Comparison of ENCODE assay signal across 8 mouse cellular contexts in the genomic region with DNA sequence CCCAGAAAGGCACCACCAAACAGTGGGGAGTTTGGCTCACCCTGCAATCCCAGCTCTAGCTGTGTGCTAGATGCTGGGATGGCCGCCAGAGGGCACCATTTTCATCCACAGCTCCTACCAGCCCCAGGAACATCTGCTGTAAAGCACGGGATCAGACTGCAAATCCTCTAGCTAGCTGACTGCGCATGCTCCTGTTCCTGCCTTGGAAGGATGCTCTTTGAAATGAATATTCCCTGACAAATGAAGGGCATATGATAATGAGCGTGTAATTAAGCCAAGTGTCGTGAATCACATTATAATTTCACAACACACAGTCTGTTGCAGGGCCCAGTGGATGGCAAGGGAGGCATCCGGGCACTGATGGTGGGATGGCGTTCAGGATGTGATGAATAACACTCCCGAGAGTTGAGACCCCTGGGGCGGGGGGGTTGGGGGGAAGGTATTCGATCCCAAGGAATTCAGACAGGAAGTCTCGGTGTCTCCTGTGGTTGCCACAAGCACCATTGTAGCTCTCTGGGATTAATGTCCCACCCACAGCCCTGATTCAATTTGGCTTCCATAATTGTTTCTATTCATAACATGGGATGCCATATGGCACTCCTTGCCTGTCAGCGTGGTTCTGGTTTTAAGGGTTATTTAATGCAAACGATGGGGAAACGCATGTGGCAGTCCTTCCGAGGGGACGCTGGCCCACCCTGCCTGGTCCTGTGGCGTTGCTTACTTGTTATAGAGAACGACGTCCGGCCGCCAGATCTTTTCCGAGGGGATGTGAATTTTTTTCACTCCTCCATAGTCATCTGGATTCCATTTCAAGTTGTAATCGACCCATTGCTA. TPM values are rescaled to one million over a fixed set of nuclear protein-coding genes. Genes with fewer than 3 reads are reported as not detected.
DNase-seq lines count a peak whose midpoint lies in the region; ATAC-seq and TF ChIP-seq lines count a peak whose summit lies in the region.

No protein-coding gene starts in this region.

- peak overlapping the region; percentile 51; the same call in 1 of the 2 replicates for H3K27ac ChIP-seq in cortical plate, adult 2 months (ENCODE audit: insufficient read depth, low read length)
- H3K27ac ChIP-seq in hindbrain, postnatal 0 days: peak overlapping the region; percentile 71

- 0 out of 2 replicates have a peak overlapping the region, but pooled peaks have one; percentile 8 for H3K4me3 ChIP-seq in cortical plate, adult 2 months (ENCODE audit: insufficient read depth, low read length)
- peak overlapping the region; percentile 23 for H3K4me3 ChIP-seq in hindbrain, postnatal 0 days (ENCODE audit: low read length)

- 11% methylated on average over 23 of the region's 23 CpGs for WGBS in hindbrain, postnatal 0 days

- TF ChIP-seq CTCF in cortical plate, adult 2 months (IDR thresholded peaks at IDR 0.05; ENCODE audit: extremely low read depth, insufficient read depth, low read length): peak; percentile 85
- peak; percentile 97 for TF ChIP-seq CTCF in hindbrain, postnatal 0 days (IDR thresholded peaks at IDR 0.05; ENCODE audit: low read depth)

- peak overlapping the region; percentile 18 for H3K9ac ChIP-seq in hindbrain, postnatal 0 days (replicated peaks; ENCODE audit: low read length)

- TF ChIP-seq POLR2A in cortical plate, adult 2 months (IDR thresholded peaks at IDR 0.05; ENCODE audit: extremely low read depth, insufficient read depth, low read length): no peak

- peak; percentile 61 for DNase-seq in ovary, postnatal 36 days (ENCODE audit: low spot score)
- no peak for DNase-seq in ovary, postnatal 10 days (ENCODE audit: low spot score)
- DNase-seq in gastrocnemius, adult 8-10 months (ENCODE audit: low spot score in 2 of 2): peak; percentile 25 to 48
- peak; percentile 96 for DNase-seq in hindbrain, postnatal 0 days (ENCODE audit: low spot score)
- peak; percentile 90 for DNase-seq in left cerebral cortex, adult 11 months (ENCODE audit: low spot score)
- peak; percentile 93 for DNase-seq in right cerebral cortex, postnatal 4 days

- no peaks in the 10 kb centered on the region for H3K9me3 ChIP-seq in hindbrain, postnatal 0 days (ENCODE audit: low read length)

- peak; percentile 95 for ATAC-seq in hindbrain, postnatal 0 days
- peak; percentile 92 for ATAC-seq in megakaryocyte progenitor cell, adult 5-6 weeks (replicated peaks; ENCODE audit: poor library complexity)

- no peaks in the 10 kb centered on the region for H3K4me1 ChIP-seq in cortical plate, adult 2 months (ENCODE audit: control insufficient read depth, insufficient read depth, low read length)
- no peaks in the 10 kb centered on the region for H3K4me1 ChIP-seq in hindbrain, postnatal 0 days (ENCODE audit: insufficient read depth, low read length)

- H3K4me2 ChIP-seq in hindbrain, postnatal 0 days (ENCODE audit: low read depth, low read length): peak overlapping the region; percentile 55

- H3K36me3 ChIP-seq in hindbrain, postnatal 0 days (ENCODE audit: insufficient read depth, low read length): no peaks in the 10 kb centered on the region

- H3K27me3 ChIP-seq in hindbrain, postnatal 0 days (ENCODE audit: insufficient read depth, low read length): no peaks in the 10 kb centered on the region

RNA-seq across cellular contexts. Expression of gene Chrna1, which starts 7.4 kb away (rescaled TPM):
- 0.13 and 0.23 TPM in 2 replicates for polyA plus RNA-seq in cortical plate, adult 2 months (2012; rRNA removed)
- 1 to 10 TPM; 4.8 to 5.3 (median 5.2) TPM for total RNA-seq in gastrocnemius, adult 8-10 months (2022)
- total RNA-seq in hindbrain, postnatal 0 days (2014; rRNA removed): not detected in 2 replicates
- polyA plus RNA-seq in hindbrain, postnatal 0 days (2015; fragmentation: Nextera tagmentation; extraction: Ambion mirVana): 0.15 and 0.25 TPM in 2 replicates
- total RNA-seq in megakaryocyte progenitor cell, adult 5-6 weeks (2015): 0.02 TPM in 1 of 2 replicates, not detected in the other
- not detected in 2 replicates for total RNA-seq in megakaryocyte progenitor cell, adult 5-6 weeks (2017)

RNA-seq across cellular contexts. Expression of gene Wipf1, which starts 43.2 kb away (rescaled TPM):
- 5.4 and 7.4 TPM in 2 replicates for polyA plus RNA-seq in cortical plate, adult 2 months (2012; rRNA removed)
- total RNA-seq in gastrocnemius, adult 8-10 months (2022): 10 to 100 TPM in 1 of 4 experiments, 1 to 10 TPM in 3; 4.5 to 10.1 (median 6.6) TPM
- total RNA-seq in hindbrain, postnatal 0 days (2014; rRNA removed): 2.4 and 3.0 TPM in 2 replicates
- polyA plus RNA-seq in hindbrain, postnatal 0 days (2015; fragmentation: Nextera tagmentation; extraction: Ambion mirVana): 2.6 TPM in 2 replicates
- total RNA-seq in megakaryocyte progenitor cell, adult 5-6 weeks (2015): 33.6 and 39.1 TPM in 2 replicates
- total RNA-seq in megakaryocyte progenitor cell, adult 5-6 weeks (2017): 12.7 and 13.7 TPM in 2 replicates
